Mouse (Mus musculus) hindbrain, embryonic 13.5 days (tissue): ENCODE results near the gene Atg4a. TPM values are rescaled to one million over a fixed set of nuclear protein-coding genes. Genes with fewer than 3 reads are reported as not detected.

Experiments
- ATAC-seq: fragments of 200-750 bp; cut with Nextera tagmentation; 2 replicates; pipeline ENCODE4 v1.8.0; 2017; ENCODE audit warnings: moderate TSS enrichment; ENCODE audit not compliant: low FRiP score
- H3K27ac ChIP-seq: fragments of 300-500 bp; sonication (generic); 2 replicates; pipeline ENCODE4 v1.5.1; 2015; ENCODE audit warnings: inconsistent platforms, mild to moderate bottlenecking, moderate library complexity
- H3K27me3 ChIP-seq: fragments of 300-500 bp; sonication (generic); 2 replicates; pipeline ENCODE4 v1.6.1; 2015; ENCODE audit warnings: mild to moderate bottlenecking, inconsistent platforms
- H3K36me3 ChIP-seq: fragments of 300-500 bp; sonication (generic); 2 replicates; pipeline ENCODE4 v1.6.1; 2015; ENCODE audit warnings: mild to moderate bottlenecking, inconsistent platforms
- H3K4me1 ChIP-seq: fragments of 300-500 bp; sonication (generic); replicated peaks from 2 replicates; pipeline ENCODE4 v1.6.1; 2015; ENCODE audit warnings: inconsistent platforms
- H3K4me2 ChIP-seq: fragments of 300-500 bp; sonication (generic); 2 replicates; pipeline ENCODE4 v1.6.1; 2015; ENCODE audit warnings: inconsistent platforms, mild to moderate bottlenecking, moderate library complexity
- H3K4me3 ChIP-seq: fragments of 300-500 bp; sonication (generic); 2 replicates; pipeline ENCODE4 v1.5.1; 2015; ENCODE audit warnings: mild to moderate bottlenecking, inconsistent platforms
- H3K9ac ChIP-seq: fragments of 300-500 bp; sonication (generic); 2 replicates; pipeline ENCODE4 v1.6.1; 2015; ENCODE audit warnings: mild to moderate bottlenecking, inconsistent platforms
- H3K9me3 ChIP-seq: fragments of 300-500 bp; sonication (generic); 2 replicates; pipeline ENCODE4 v1.6.1; 2016; ENCODE audit warnings: inconsistent platforms
- WGBS: fragments of 180-500 bp; shearing (Covaris S2); methylation state at CpG from one replicate; pipeline ENCODE4 v1.1.7; 2015; 5-methylcytosine and 5-hydroxymethylcytosine counted together
- polyA plus RNA-seq: library from polyadenylated mRNA; unstranded; fragments of >200 nt; fragmentation: Nextera tagmentation; extraction: Ambion mirVana; gene quantifications from 2 replicates; pipeline ENCODE4 v1.2.1, GENCODE M21; 2015

The Atg4a gene
- polyA plus RNA-seq, 1 experiment from 2014 or later, result 10.1 TPM

GRCm38 (mm10) chrX:141165067-141165466, 208.4 kb downstream of the Atg4a start:
- 87% methylated on average over 4 of the region's 4 CpGs for WGBS
- H3K27me3 ChIP-seq, result peaks cover 40% of the 10 kb centered on the region
- ATAC-seq, result no peak

GRCm38 (mm10) chrX:141175353-141175752, 218.6 kb downstream of the Atg4a start:
- no peaks in the 10 kb centered on the region for H3K4me1 ChIP-seq
- H3K27ac ChIP-seq, result no peak overlapping the region
- WGBS, result 37% methylated on average over 7 of the region's 7 CpGs
- no peak overlapping the region for H3K4me2 ChIP-seq
- no peaks in the 10 kb centered on the region for H3K36me3 ChIP-seq
- no peak overlapping the region for H3K4me3 ChIP-seq
- H3K9ac ChIP-seq, result no peak overlapping the region
- no peak for ATAC-seq
- peaks cover 51% of the 10 kb centered on the region for H3K27me3 ChIP-seq
- no peaks in the 10 kb centered on the region for H3K9me3 ChIP-seq

More at GRCm38 (mm10) chrX:141165067-141165466, 208.4 kb downstream of the Atg4a start:
- Histone ChIP-seq H3K36me3 (0 out of 2 replicates have a peak, but pooled peaks cover 3% of the 10 kb centered on the region), H3K27ac (no peak overlapping the region), H3K9me3 (no peaks in the 10 kb centered on the region), H3K9ac (no peak overlapping the region), H3K4me1 (no peaks in the 10 kb centered on the region), H3K4me2 (no peak overlapping the region), H3K4me3 (no peak overlapping the region)

- ATAC-seq, result no peak
- no peaks in the 10 kb centered on the region for H3K4me1 ChIP-seq
- H3K27me3 ChIP-seq, result peaks cover 51% of the 10 kb centered on the region
- no peak overlapping the region for H3K4me3 ChIP-seq
- no peaks in the 10 kb centered on the region for H3K9me3 ChIP-seq
- no peak overlapping the region for H3K4me2 ChIP-seq
- no peak overlapping the region for H3K9ac ChIP-seq
- no peaks in the 10 kb centered on the region for H3K36me3 ChIP-seq
- no peak overlapping the region for H3K27ac ChIP-seq
Observed at GRCm38 (mm10) chrX:141195036-141195435, 238.3 kb downstream of the Atg4a start.

GRCm38 (mm10) chrX:141198993-141199392, 242.3 kb downstream of the Atg4a start:
- Histone ChIP-seq H3K4me1 (no peaks in the 10 kb centered on the region), H3K9me3 (no peaks in the 10 kb centered on the region), H3K27ac (no peak overlapping the region), H3K27me3 (peaks cover 38% of the 10 kb centered on the region), H3K4me3 (no peak overlapping the region), H3K9ac (no peak overlapping the region), H3K36me3 (no peaks in the 10 kb centered on the region), H3K4me2 (no peak overlapping the region)
- ATAC-seq, result no peak
- WGBS, result 81% methylated on average over 3 of the region's 3 CpGs

GRCm38 (mm10) chrX:141212802-141213201, 256.1 kb downstream of the Atg4a start:
- Histone ChIP-seq H3K27me3 (peaks cover 41% of the 10 kb centered on the region; the same call in 1 of the 2 replicates), H3K4me2 (no peak overlapping the region), H3K4me3 (no peak overlapping the region), H3K4me1 (no peaks in the 10 kb centered on the region), H3K9ac (no peak overlapping the region), H3K9me3 (no peaks in the 10 kb centered on the region), H3K36me3 (no peaks in the 10 kb centered on the region), H3K27ac (no peak overlapping the region)
- WGBS, result 43% methylated on average over 5 of the region's 5 CpGs
- no peak for ATAC-seq

Other genes starting within 250 kb of the Atg4a start
- gene Tex13b, start 143.5 kb upstream of the Atg4a start, polyA plus RNA-seq, result not detected in 2 replicates
- 0.16 TPM in 1 of 2 replicates, not detected in the other for gene Vsig1, start 49.3 kb upstream of the Atg4a start, polyA plus RNA-seq
- 49.5 and 51.0 TPM in 2 replicates for gene Psmd10, start 179 bp upstream of the Atg4a start, polyA plus RNA-seq